Mouse (Mus musculus): Measurements from ENCODE around the gene Hebp2. TPM values are rescaled to one million over a fixed set of nuclear protein-coding genes. Genes with fewer than 3 reads are reported as not detected.

The Hebp2 gene
- polyA plus RNA-seq, 1 experiment from 2014 or later: 23.0 TPM

DNA sequence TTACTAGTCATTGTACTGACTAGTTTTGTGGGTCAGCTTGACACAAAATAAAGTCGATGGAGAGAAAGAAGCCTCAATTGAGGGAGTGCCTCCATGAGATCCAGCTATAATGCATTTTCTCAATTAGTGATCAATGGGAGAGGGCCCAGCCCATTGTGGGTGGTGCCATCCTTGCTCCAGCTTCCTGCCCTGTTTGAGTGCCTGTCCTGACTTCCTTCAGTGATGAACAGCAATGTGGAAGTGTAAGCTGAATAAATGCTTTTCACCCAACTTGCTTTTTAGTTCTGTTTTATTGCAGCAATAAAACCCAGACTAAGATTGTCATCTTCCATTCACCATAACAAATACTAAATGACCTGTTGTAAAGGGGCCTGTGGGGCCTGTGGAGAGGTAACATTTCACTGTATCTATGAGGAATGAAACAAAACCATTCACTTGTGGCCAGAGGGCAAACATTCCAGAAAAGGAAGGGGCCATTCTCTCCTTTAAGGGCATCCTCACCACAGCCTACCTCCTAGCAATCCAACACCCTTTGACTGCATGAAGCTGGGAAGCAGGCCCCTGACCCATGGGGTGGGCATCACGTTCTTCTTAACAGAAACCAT, 37.9 kb downstream of the Hebp2 start:
- Histone ChIP-seq H3K9ac (no peak overlapping the region), H3K4me2 (replicated peaks) (no peak overlapping the region), H3K36me3 (peaks cover 11% of the 10 kb centered on the region), H3K4me3 (no peak overlapping the region), H3K27ac (no peak overlapping the region), H3K27me3 (no peaks in the 10 kb centered on the region), H3K9me3 (no peaks in the 10 kb centered on the region), H3K4me1 (peaks cover 39% of the 10 kb centered on the region)
- 65% methylated on average over 2 of the region's 2 CpGs for WGBS
- ATAC-seq (ENCODE audit: low FRiP score, low read depth): no peak

DNA sequence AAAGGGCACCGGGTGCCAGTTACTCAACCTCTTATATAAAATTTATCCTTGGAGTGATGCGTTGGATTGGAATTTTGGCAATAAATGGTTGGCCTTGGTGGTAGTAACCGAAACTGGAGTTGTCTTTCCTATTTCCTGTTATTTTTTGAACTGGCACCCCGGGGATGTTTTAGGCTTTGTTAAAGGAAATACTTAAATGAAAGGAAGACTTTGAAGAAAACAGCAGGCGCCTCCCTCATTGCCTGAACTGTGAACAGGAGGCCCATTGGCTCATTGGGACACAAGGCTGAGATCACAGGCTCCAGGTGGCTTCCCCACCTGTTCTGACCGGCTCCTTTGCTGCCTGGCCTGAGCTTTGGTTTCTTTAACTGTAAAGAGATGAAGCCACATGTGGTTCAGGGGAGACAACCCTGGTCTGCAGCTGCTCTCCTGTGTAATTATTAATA, 39.4 kb downstream of the Hebp2 start:
- Histone ChIP-seq H3K27ac (no peak overlapping the region; the same call in 1 of the 2 replicates), H3K4me2 (replicated peaks) (no peak overlapping the region), H3K4me3 (no peak overlapping the region), H3K27me3 (no peaks in the 10 kb centered on the region), H3K9ac (no peak overlapping the region), H3K4me1 (peaks cover 39% of the 10 kb centered on the region), H3K36me3 (peaks cover 10% of the 10 kb centered on the region), H3K9me3 (no peaks in the 10 kb centered on the region)
- 27% methylated on average over 6 of the region's 6 CpGs for WGBS
- peak; percentile 72 for ATAC-seq (ENCODE audit: low FRiP score, low read depth)

DNA sequence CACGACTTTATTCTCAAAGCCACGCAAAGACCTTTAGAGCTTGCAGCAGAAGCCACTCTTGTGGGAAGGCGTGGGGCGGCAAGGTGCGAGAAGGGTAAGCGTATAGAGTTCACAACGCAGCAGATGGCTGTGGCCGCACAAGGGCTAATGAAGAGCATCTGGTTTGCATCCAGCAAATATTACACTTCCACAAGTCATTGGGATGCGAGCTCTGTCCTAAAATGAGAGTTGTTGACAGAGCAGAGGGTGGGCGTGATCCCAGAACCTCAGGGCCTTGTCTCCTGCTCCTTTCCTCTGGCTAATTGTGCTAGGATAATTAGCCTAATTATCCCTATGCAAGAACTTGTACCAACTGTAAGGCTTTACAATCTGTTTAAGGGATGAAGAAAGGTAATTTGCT, 40.2 kb downstream of the Hebp2 start:
- no peak overlapping the region for H3K9ac ChIP-seq
- WGBS: 27% methylated on average over 10 of the region's 10 CpGs
- no peak overlapping the region for H3K4me3 ChIP-seq
- no peaks in the 10 kb centered on the region for H3K9me3 ChIP-seq
- H3K27ac ChIP-seq: no peak overlapping the region
- ATAC-seq (ENCODE audit: low FRiP score, low read depth): no peak
- no peaks in the 10 kb centered on the region for H3K27me3 ChIP-seq
- H3K4me1 ChIP-seq: peaks cover 39% of the 10 kb centered on the region
- peaks cover 11% of the 10 kb centered on the region for H3K36me3 ChIP-seq
- H3K4me2 ChIP-seq (replicated peaks): no peak overlapping the region

DNA sequence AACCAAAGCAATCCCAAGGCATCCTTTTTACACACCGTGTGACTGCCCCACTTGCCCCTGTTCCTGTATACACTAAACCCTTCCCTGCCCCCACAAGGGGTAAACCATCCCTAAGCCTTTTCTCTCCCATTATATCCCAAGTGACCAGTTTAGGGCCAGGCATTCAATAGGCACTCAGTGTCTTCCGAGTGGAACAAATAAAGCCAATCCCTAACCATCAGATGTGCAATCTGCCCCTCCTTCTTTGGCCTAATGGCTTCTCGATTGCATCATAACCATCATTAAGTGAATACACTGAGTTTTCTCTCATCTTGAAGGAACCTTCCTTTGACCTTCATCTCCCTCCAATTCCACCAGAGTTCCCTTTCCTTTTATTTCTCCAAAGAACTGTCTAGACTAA, 43.9 kb downstream of the Hebp2 start:
- H3K27me3 ChIP-seq: no peaks in the 10 kb centered on the region
- no peak overlapping the region for H3K9ac ChIP-seq
- H3K9me3 ChIP-seq: no peaks in the 10 kb centered on the region
- H3K27ac ChIP-seq: no peak overlapping the region
- no peak for ATAC-seq (ENCODE audit: low FRiP score, low read depth)
- H3K4me1 ChIP-seq: peaks cover 21% of the 10 kb centered on the region
- no peak overlapping the region for H3K4me2 ChIP-seq (replicated peaks)
- H3K36me3 ChIP-seq: peaks cover 29% of the 10 kb centered on the region
- H3K4me3 ChIP-seq: no peak overlapping the region
- 67% methylated on average over 3 of the region's 3 CpGs for WGBS

- peaks cover 14% of the 10 kb centered on the region for H3K4me1 ChIP-seq
- no peaks in the 10 kb centered on the region for H3K27me3 ChIP-seq
- H3K27ac ChIP-seq: no peak overlapping the region
- no peak overlapping the region for H3K4me3 ChIP-seq
- peaks cover 22% of the 10 kb centered on the region for H3K36me3 ChIP-seq
- no peak overlapping the region for H3K9ac ChIP-seq
- no peak for ATAC-seq (ENCODE audit: low FRiP score, low read depth)
- H3K4me2 ChIP-seq (replicated peaks): no peak overlapping the region
- WGBS: 76% methylated on average over 7 of the region's 7 CpGs
- no peaks in the 10 kb centered on the region for H3K9me3 ChIP-seq
These were observed 48.8 kb downstream of the Hebp2 start for GRCm38 (mm10) chr10:18497066-18497465.

DNA sequence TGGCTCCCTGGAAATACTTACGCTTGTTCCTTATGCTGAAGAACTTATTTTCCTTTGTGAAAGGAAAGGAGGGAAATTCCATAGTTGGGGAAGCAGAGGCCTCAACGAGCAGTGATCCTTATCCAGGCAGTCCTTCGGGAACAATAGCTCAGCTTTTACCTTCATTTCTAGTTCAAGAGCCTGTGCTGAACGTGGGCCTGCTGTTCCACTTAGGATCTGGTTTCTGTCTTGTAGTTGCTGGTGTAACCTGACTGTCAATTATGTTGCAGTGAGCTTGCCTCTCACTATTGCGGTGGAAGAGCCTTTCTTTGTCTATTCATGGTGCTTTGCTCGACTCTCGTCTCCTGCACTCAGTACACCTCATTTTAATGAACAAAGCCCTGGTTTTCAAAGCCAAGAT, 51.6 kb downstream of the Hebp2 start:
- Histone ChIP-seq H3K4me3 (no peak overlapping the region), H3K9ac (no peak overlapping the region), H3K27ac (no peak overlapping the region), H3K36me3 (peaks cover 8% of the 10 kb centered on the region), H3K9me3 (no peaks in the 10 kb centered on the region), H3K27me3 (no peaks in the 10 kb centered on the region), H3K4me1 (peaks cover 14% of the 10 kb centered on the region), H3K4me2 (replicated peaks) (no peak overlapping the region)
- peak; percentile 32; the same call in 1 of the 2 replicates for ATAC-seq (ENCODE audit: low FRiP score, low read depth)
- WGBS: 56% methylated on average over 7 of the region's 7 CpGs

DNA sequence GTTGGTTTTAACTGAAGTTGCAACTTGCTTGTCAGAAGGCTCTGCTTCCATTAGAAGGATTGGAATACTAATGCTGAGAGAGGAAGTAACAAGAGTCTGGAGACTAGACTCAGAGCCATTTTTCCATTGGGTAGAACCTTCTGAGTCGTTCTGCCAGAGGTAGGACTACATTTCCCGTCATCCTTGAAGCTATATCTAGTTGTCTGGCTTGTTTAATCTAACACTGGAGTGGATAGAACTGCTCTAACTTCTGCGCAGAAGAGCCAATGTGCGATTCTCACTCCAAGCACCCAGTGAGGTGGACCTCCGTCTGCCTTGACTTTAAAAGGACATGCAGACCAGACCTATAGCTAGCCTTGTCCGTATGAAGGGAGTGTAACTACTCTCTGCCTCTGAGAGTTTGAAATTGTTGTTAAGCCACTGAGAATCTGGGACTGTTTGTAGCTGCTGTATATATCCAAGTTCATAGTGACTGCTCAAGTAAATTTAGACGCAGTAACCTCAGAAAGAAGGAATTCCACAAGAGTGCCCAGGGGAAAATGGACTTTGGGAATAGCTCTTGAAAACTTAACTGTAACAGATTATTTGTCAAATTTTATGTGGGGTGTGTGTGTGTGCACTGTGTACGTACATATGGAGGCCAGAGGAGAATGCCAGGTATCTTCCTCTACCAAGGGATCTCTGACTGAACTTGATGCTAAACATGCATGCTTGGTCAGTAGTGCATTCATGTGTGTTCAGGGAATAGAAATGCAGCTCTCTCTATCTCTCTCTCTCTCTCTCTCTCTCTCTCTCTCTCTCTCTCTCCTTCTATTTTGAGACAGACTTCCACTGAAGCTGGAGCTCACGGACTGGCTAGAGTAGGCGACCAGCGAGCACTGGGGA, 52.6 kb downstream of the Hebp2 start:
- 80% methylated on average over 11 of the region's 11 CpGs for WGBS

DNA sequence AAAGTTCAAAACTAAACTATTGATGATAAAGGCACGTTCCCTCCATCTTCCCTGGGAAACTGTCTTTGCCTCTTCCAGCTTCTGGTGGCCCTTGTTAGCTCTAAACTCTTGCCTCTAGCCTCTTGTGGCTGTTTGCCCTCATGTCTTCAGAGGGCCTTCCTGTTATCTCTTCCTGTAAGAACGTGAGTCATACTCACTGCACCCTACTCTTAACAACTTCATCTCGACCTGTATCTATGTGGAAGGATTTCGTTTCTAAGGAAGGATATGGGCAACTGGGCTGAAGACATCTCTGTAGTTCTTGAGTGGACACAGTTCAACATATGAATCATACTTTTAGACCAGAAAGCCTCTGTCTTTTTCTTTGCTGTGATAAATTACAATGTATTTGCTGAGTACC, 53.9 kb downstream of the Hebp2 start:
- no peaks in the 10 kb centered on the region for H3K36me3 ChIP-seq
- 76% methylated on average over 4 of the region's 4 CpGs for WGBS

More for the DNA sequence above, 52.6 kb downstream of the Hebp2 start:
- Histone ChIP-seq H3K9me3 (no peaks in the 10 kb centered on the region), H3K4me2 (replicated peaks) (no peak overlapping the region), H3K4me1 (peaks cover 17% of the 10 kb centered on the region), H3K27me3 (no peaks in the 10 kb centered on the region), H3K27ac (no peak overlapping the region), H3K9ac (no peak overlapping the region), H3K36me3 (no peaks in the 10 kb centered on the region), H3K4me3 (no peak overlapping the region)
- no peak for ATAC-seq (ENCODE audit: low FRiP score, low read depth)

GRCm38 (mm10) chr10:18489936-18490335, 55.9 kb downstream of the Hebp2 start:
- Histone ChIP-seq H3K4me3 (no peak overlapping the region), H3K9me3 (no peaks in the 10 kb centered on the region), H3K27me3 (no peaks in the 10 kb centered on the region), H3K4me1 (peaks cover 20% of the 10 kb centered on the region), H3K4me2 (replicated peaks) (no peak overlapping the region), H3K27ac (no peak overlapping the region), H3K36me3 (no peaks in the 10 kb centered on the region), H3K9ac (no peak overlapping the region)
- WGBS: 81% methylated on average over 10 of the region's 10 CpGs
- no peak for ATAC-seq (ENCODE audit: low FRiP score, low read depth)

More for the DNA sequence above, 53.9 kb downstream of the Hebp2 start:
- peaks cover 21% of the 10 kb centered on the region for H3K4me1 ChIP-seq
- H3K4me2 ChIP-seq (replicated peaks): no peak overlapping the region
- H3K4me3 ChIP-seq: no peak overlapping the region
- H3K27ac ChIP-seq: no peak overlapping the region
- H3K27me3 ChIP-seq: no peaks in the 10 kb centered on the region
- H3K9ac ChIP-seq: no peak overlapping the region
- H3K9me3 ChIP-seq: no peaks in the 10 kb centered on the region
- ATAC-seq (ENCODE audit: low FRiP score, low read depth): no peak

Other genes starting within 250 kb of the Hebp2 start
- 8.1 and 8.6 TPM in 2 replicates for gene Nhsl1, start 227.1 kb downstream of the Hebp2 start, polyA plus RNA-seq (2015; fragmentation: Nextera tagmentation; extraction: Ambion mirVana)
- gene Arfgef3, start 197.9 kb upstream of the Hebp2 start, polyA plus RNA-seq (2015; fragmentation: Nextera tagmentation; extraction: Ambion mirVana): 0.45 and 0.57 TPM in 2 replicates
- not detected in 2 replicates for gene Gm4922, start 240.7 kb upstream of the Hebp2 start, polyA plus RNA-seq (2015; fragmentation: Nextera tagmentation; extraction: Ambion mirVana)